Mouse (Mus musculus) embryo, embryonic 10 days (tissue): ENCODE data around the gene Supt4a.

Experiments
- DNase-seq: peaks from one replicate; pipeline ENCODE4 v3.0.0-alpha.2; 2015; ENCODE audit warnings: low spot score

Supt4a gene

GRCm38 (mm10) chr11:87770989-87771388, 33.6 kb downstream of the Supt4a start:
- peak; percentile 59 for DNase-seq

GRCm38 (mm10) chr11:87772354-87772753, 35.0 kb downstream of the Supt4a start:
- DNase-seq: no peak

- DNase-seq: peak; percentile 86
These were observed 40.9 kb downstream of the Supt4a start for GRCm38 (mm10) chr11:87778100-87778765.

- no peak for DNase-seq
These were observed 41.6 kb downstream of the Supt4a start for GRCm38 (mm10) chr11:87778915-87779314.

DNA sequence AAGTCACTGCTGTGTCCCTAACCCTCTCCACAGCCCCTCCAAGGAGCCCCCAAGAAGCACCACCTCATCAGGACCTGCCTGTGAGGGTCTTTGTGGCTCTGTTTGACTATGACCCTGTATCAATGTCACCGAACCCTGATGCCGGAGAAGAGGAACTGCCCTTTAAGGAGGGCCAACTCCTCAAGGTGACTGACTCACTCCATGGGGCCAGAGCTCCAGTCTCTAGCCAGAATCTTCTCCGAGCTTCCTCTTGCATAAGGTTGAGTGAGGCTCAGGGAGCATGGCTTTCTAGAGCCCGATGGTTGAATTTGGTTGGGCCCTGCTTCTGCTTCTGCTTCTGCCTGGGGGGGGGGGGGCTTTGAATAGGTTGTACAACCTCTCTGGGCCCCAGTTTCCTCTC, 42.0 kb downstream of the Supt4a start:
- DNase-seq: no peak

DNA sequence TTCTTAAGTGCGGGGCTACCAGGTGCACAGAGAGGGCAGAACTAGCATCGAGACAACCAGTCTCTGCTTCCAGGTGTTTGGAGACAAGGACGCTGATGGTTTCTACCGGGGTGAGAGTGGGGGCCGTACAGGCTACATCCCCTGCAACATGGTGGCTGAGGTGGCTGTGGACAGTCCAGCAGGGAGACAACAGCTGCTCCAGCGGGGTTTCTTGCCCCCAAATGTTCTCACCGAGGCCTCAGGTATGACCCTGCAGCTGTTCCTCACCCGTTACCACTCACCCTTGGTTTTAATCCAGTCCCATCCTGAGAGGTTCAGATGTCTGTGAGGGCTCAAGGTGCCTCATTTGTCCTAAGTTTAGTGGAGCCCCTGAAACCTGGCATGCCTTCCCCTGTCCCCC, 42.8 kb downstream of the Supt4a start:
- no peak for DNase-seq

GRCm38 (mm10) chr11:87790088-87790487, 52.7 kb downstream of the Supt4a start:
- no peak for DNase-seq
